Mouse (Mus musculus) G1E (cell line): ENCODE results near the gene Rnf32.

Experiments used
- CTCF ChIP-seq: IDR thresholded peaks from 2 replicates; pipeline ENCODE4 v1.5.1; 2012; ENCODE audit warnings: low read depth, low read length, inconsistent platforms, mixed read lengths
- GATA1 ChIP-seq: IDR thresholded peaks from 2 replicates; pipeline ENCODE4 v1.6.1; 2012; ENCODE audit warnings: borderline replicate concordance, low read length, inconsistent platforms, mixed read lengths
- POLR2AphosphoS5 ChIP-seq: IDR thresholded peaks from 2 replicates; pipeline ENCODE4 v1.6.1; 2012; ENCODE audit warnings: low read depth, low read length, inconsistent platforms; ENCODE audit not compliant: insufficient replicate concordance
- TAL1 ChIP-seq: conservative IDR thresholded peaks from 2 replicates; pipeline ENCODE4 v1.6.1; 2012; ENCODE audit warnings: low read depth, low read length, inconsistent platforms, mixed read lengths

GRCm38 (mm10) chr5:29274746-29275145 lies 79.0 kb downstream of the Rnf32 start:
- TF ChIP-seq CTCF = no peak
- no peak for TF ChIP-seq TAL1
- TF ChIP-seq POLR2AphosphoS5 = no peak
- no peak for TF ChIP-seq GATA1
